Mouse (Mus musculus): ENCODE measurements around the gene Trmt1l. TPM values are rescaled to one million over a fixed set of nuclear protein-coding genes. Genes with fewer than 3 reads are reported as not detected.
A peak's percentile ranks its signal among the peaks of the same experiment; 100 is the strongest.

Trmt1l gene
- total and polyA plus RNA-seq, 3 experiments, result 15.4 to 18.2 TPM; not detected in 1

GRCm38 (mm10) chr1:151461265-151461664 lies 32.9 kb downstream of the Trmt1l start:
- peaks cover 5 to 10% of the 10 kb centered on the region in 2 experiments; a peak in 3 of 4 replicates for H3K4me1 ChIP-seq (ENCODE audit: control insufficient read depth in 1 of 2, insufficient read depth in 2 of 2, low read length in 2 of 2)
- no peaks in the 10 kb centered on the region for H3K27me3 ChIP-seq (ENCODE audit: control insufficient read depth in 1 of 2, insufficient read depth in 2 of 2, low read length in 2 of 2)
- DNase-seq (ENCODE audit: low read depth, low spot score), result peak; percentile 56
- TF ChIP-seq MYB (IDR thresholded peaks at IDR 0.05; ENCODE audit: low read depth, low read length) (no peak), CHD1 (IDR thresholded peaks at IDR 0.05; ENCODE audit: low read depth, low read length) (no peak), TCF12 (IDR thresholded peaks at IDR 0.05; ENCODE audit: low read depth, low read length) (no peak), ZNF384 (IDR thresholded peaks at IDR 0.05; ENCODE audit: low read depth, low read length) (peak; percentile 61), TAL1 (IDR thresholded peaks at IDR 0.05; ENCODE audit: low read length) (no peak), CHD2 (IDR thresholded peaks at IDR 0.05; ENCODE audit: low read length) (no peak), SIN3A (IDR thresholded peaks at IDR 0.05; ENCODE audit: low read length) (no peak), NELFE (IDR thresholded peaks at IDR 0.05; ENCODE audit: low read depth, low read length) (no peak), ZC3H11A (IDR thresholded peaks at IDR 0.05; ENCODE audit: low read depth, low read length) (0 out of 2 replicates have a peak, but pooled peaks have one; percentile 20), TBP (IDR thresholded peaks at IDR 0.05; ENCODE audit: low read depth, low read length) (no peak), E2F4 (IDR thresholded peaks at IDR 0.05; ENCODE audit: borderline replicate concordance, low read depth, low read length) (no peak), KAT2A (conservative IDR thresholded peaks at IDR 0.05; ENCODE audit: low read depth, low read length) (no peak), EP300 (IDR thresholded peaks at IDR 0.05; ENCODE audit: low read depth in 1 of 2, low read length in 2 of 2) (no peak), UBTF (IDR thresholded peaks at IDR 0.05; ENCODE audit: borderline replicate concordance, insufficient read depth, low read depth, low read length) (no peak), BHLHE40 (IDR thresholded peaks at IDR 0.05; ENCODE audit: borderline replicate concordance, low read depth, low read length) (no peak), MXI1 (IDR thresholded peaks at IDR 0.05; ENCODE audit: low read depth, low read length) (no peak), NRF1 (IDR thresholded peaks at IDR 0.05; ENCODE audit: insufficient read depth, low read depth, low read length, poor library complexity, severe bottlenecking) (no peak), USF1 (IDR thresholded peaks at IDR 0.05; ENCODE audit: low read depth, low read length) (no peak), MAFK (IDR thresholded peaks at IDR 0.05; ENCODE audit: borderline replicate concordance, low read depth, low read length) (no peak), USF2 (IDR thresholded peaks at IDR 0.05; ENCODE audit: borderline replicate concordance in 1 of 2, insufficient read depth in 1 of 2, low read depth in 1 of 2, low read length in 2 of 2) (no peak), POLR2AphosphoS2 (IDR thresholded peaks at IDR 0.05; ENCODE audit: low read length) (no peak), MEF2A (IDR thresholded peaks at IDR 0.05; ENCODE audit: extremely low read depth, insufficient replicate concordance, low read depth, low read length, poor library complexity, severe bottlenecking) (no peak), CTCF (IDR thresholded peaks at IDR 0.05 in 2 of 3, conservative IDR thresholded peaks at IDR 0.05 in 1 of 3; ENCODE audit: control insufficient read depth in 1 of 3, insufficient read depth in 1 of 3, low read depth in 2 of 3, low read length in 3 of 3, poor library complexity in 1 of 3, severe bottlenecking in 1 of 3) (peak; percentile 23 to 57 (median 54); a peak in 5 of 6 replicates), SMC3 (IDR thresholded peaks at IDR 0.05; ENCODE audit: low read depth, low read length) (peak; percentile 42), RAD21 (IDR thresholded peaks at IDR 0.05; ENCODE audit: low read depth, low read length) (peak; percentile 22), JUND (IDR thresholded peaks at IDR 0.05; ENCODE audit: low read depth, low read length) (no peak), POLR2AphosphoS5 (IDR thresholded peaks at IDR 0.05; ENCODE audit: borderline replicate concordance, low read depth, low read length) (no peak), ETS1 (IDR thresholded peaks at IDR 0.05; ENCODE audit: low read depth, low read length) (no peak), POLR2A (IDR thresholded peaks at IDR 0.05; ENCODE audit: control insufficient read depth in 1 of 2, insufficient read depth in 1 of 2, low read depth in 1 of 2, low read length in 2 of 2, poor library complexity in 1 of 2) (no peak), HCFC1 (IDR thresholded peaks at IDR 0.05; ENCODE audit: low read depth, low read length) (no peak), ZMIZ1 (IDR thresholded peaks at IDR 0.05; ENCODE audit: low read depth, low read length) (no peak)
- peaks cover 6 to 13% of the 10 kb centered on the region in 2 experiments for H3K36me3 ChIP-seq (ENCODE audit: control insufficient read depth in 1 of 2, insufficient read depth in 2 of 2, low read length in 2 of 2)
- H3K4me3 ChIP-seq (ENCODE audit: control insufficient read depth in 1 of 2, insufficient read depth in 1 of 2, low read depth in 2 of 2, low read length in 2 of 2), result no peak overlapping the region
- no peak overlapping the region for H3K9ac ChIP-seq (ENCODE audit: control insufficient read depth, low read depth, low read length, poor library complexity, severe bottlenecking)
- no peaks in the 10 kb centered on the region for H3K9me3 ChIP-seq (replicated peaks; ENCODE audit: insufficient read depth, low read length)
- H3K79me2 ChIP-seq (ENCODE audit: control insufficient read depth, insufficient read depth, low read length, poor library complexity), result no peaks in the 10 kb centered on the region
- no peak overlapping the region for H3K27ac ChIP-seq (ENCODE audit: control insufficient read depth, low read depth, low read length)

Measured in MEL (cell line).